Mouse (Mus musculus): ENCODE data around the gene Gosr1.

GRCm38 (mm10) chr11:76742511-76742910 lies 20.9 kb downstream of the Gosr1 start:
- TF ChIP-seq GATA1 (IDR thresholded peaks at IDR 0.05; ENCODE audit: borderline replicate concordance, low read length) (no peak), FLI1 (IDR thresholded peaks at IDR 0.05; ENCODE audit: low read length) (no peak)
